ENCODE assay signal across 8 mouse cellular contexts in the genomic region with DNA sequence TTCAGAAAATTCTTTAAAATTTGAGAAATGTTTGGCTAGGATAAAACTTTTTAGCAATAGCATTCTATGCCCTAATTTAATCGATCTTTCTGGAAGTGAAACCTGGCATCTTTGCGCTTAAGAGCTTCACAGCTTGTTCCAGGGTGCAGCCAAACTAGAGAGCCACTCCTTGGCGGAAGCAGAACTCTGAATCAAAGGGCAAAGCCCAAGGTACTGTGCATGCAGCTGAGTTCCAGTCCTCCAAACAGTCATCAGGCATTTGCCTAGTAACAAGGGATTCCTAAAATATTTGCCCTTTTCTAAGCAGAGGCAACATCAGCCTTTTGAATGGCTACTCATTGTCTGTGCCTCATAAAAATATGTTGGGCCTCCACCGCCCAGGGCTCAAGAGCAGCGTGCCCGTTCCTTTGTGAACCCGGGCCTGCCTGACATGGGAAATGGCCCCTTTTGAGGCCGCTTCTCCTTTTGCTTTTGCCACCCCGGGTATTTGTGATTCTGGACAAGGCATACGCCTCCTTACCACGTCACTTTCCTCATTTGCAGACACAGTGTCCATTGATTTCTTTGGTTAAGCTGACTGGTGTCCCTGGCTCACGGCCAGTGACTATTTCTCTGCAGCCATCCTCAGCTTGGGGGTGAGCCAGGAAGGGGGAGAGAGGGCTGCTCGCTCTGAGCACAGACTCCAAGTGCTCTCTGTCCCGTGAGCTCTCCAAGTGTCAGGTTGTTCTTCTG.
DNase-seq lines count a peak whose midpoint lies in the region; ATAC-seq and TF ChIP-seq lines count a peak whose summit lies in the region.

No protein-coding gene starts in this region.

- TF ChIP-seq CTCF in left cerebral cortex, adult 2 months (IDR thresholded peaks at IDR 0.05), result no peak

- H3K27ac ChIP-seq in lung, embryonic 15.5 days, result no peak overlapping the region
- H3K27ac ChIP-seq in hindbrain, embryonic 12.5 days, result no peak overlapping the region
- peak overlapping the region; percentile 68 for H3K27ac ChIP-seq in left cerebral cortex, adult 2 months
- peak overlapping the region; percentile 30; the same call in 1 of the 2 replicates for H3K27ac ChIP-seq in neural tube, embryonic 13.5 days (replicated peaks)

- H3K36me3 ChIP-seq in lung, embryonic 15.5 days, result no peaks in the 10 kb centered on the region
- no peaks in the 10 kb centered on the region for H3K36me3 ChIP-seq in hindbrain, embryonic 12.5 days
- no peaks in the 10 kb centered on the region for H3K36me3 ChIP-seq in neural tube, embryonic 13.5 days

- no peak overlapping the region for H3K4me3 ChIP-seq in lung, embryonic 15.5 days
- H3K4me3 ChIP-seq in hindbrain, embryonic 12.5 days, result no peak overlapping the region
- no peak overlapping the region for H3K4me3 ChIP-seq in left cerebral cortex, adult 2 months
- no peak overlapping the region for H3K4me3 ChIP-seq in neural tube, embryonic 13.5 days

- H3K4me2 ChIP-seq in lung, embryonic 15.5 days, result peak overlapping the region; percentile 10; the same call in 1 of the 2 replicates
- H3K4me2 ChIP-seq in hindbrain, embryonic 12.5 days (replicated peaks), result no peak overlapping the region
- H3K4me2 ChIP-seq in neural tube, embryonic 13.5 days, result peak overlapping the region; percentile 3; the same call in 1 of the 2 replicates

- 41% methylated on average over 14 of the region's 14 CpGs for WGBS in lung, embryonic 15.5 days
- 35% methylated on average over 14 of the region's 14 CpGs for WGBS in hindbrain, embryonic 12.5 days
- 29% methylated on average over 14 of the region's 14 CpGs for WGBS in neural tube, embryonic 13.5 days

- peak; percentile 71; the same call in 1 of the 2 replicates for ATAC-seq in lung, embryonic 15.5 days (ENCODE audit: borderline replicate concordance, extremely low read depth, low FRiP score, low TSS enrichment)
- ATAC-seq in hindbrain, embryonic 12.5 days (ENCODE audit: low FRiP score), result peak; percentile 77
- ATAC-seq in neural tube, embryonic 13.5 days (ENCODE audit: low read depth), result peak; percentile 81
- no peak for ATAC-seq in monocyte, adult 5-6 weeks (replicated peaks; ENCODE audit: insufficient number of reproducible peaks, low FRiP score, low TSS enrichment, poor library complexity, severe bottlenecking)

- H3K9ac ChIP-seq in lung, embryonic 15.5 days, result no peak overlapping the region
- no peak overlapping the region for H3K9ac ChIP-seq in hindbrain, embryonic 12.5 days
- no peak overlapping the region for H3K9ac ChIP-seq in neural tube, embryonic 13.5 days

- peaks cover 22% of the 10 kb centered on the region for H3K27me3 ChIP-seq in lung, embryonic 15.5 days
- H3K27me3 ChIP-seq in hindbrain, embryonic 12.5 days, result peaks cover 7% of the 10 kb centered on the region; the same call in 1 of the 2 replicates
- peaks cover 35% of the 10 kb centered on the region for H3K27me3 ChIP-seq in neural tube, embryonic 13.5 days

- H3K4me1 ChIP-seq in lung, embryonic 15.5 days, result peaks cover 16% of the 10 kb centered on the region
- H3K4me1 ChIP-seq in hindbrain, embryonic 12.5 days, result peaks cover 20% of the 10 kb centered on the region
- peaks cover 30% of the 10 kb centered on the region for H3K4me1 ChIP-seq in neural tube, embryonic 13.5 days (replicated peaks)

- intact Hi-C loops in left cerebral cortex, adult 2 months (cut with DNase I), result loop anchor here (5.0 kb wide), 1 partner anchor 190 kb away; no protein-coding TSS in a partner anchor

- H3K9me3 ChIP-seq in lung, embryonic 15.5 days, result no peaks in the 10 kb centered on the region
- H3K9me3 ChIP-seq in hindbrain, embryonic 12.5 days (replicated peaks), result no peaks in the 10 kb centered on the region
- no peaks in the 10 kb centered on the region for H3K9me3 ChIP-seq in neural tube, embryonic 13.5 days

- DNase-seq in lung, adult 18-20 months, result no peak
- DNase-seq in cerebellum, postnatal 25 days, result peak; percentile 27 to 61
- DNase-seq in left cerebral cortex, adult 2 months (ENCODE audit: extremely low spot score in 1 of 2, low spot score in 2 of 2), result peak; percentile 51 to 70
- no peak for DNase-seq in heart, adult 8-10 months (ENCODE audit: low spot score)

Comparison
In these comparisons a context has a peak if more than half of its experiments do, and no peak if none do; other contexts are left out.
1. H3K27ac ChIP-seq: peak in left cerebral cortex, adult 2 months (single experiment) and neural tube, embryonic 13.5 days (single experiment); none in lung, embryonic 15.5 days (single experiment) and hindbrain, embryonic 12.5 days (single experiment).
2. DNase-seq: peak in cerebellum, postnatal 25 days (2 of 2) and left cerebral cortex, adult 2 months (2 of 2); none in lung, adult 18-20 months (0 of 2) and heart, adult 8-10 months (single experiment).